Mouse (Mus musculus) cerebellum, adult 2 months (tissue): ENCODE results near the gene Ehmt2.

ENCODE experiments used
- CTCF ChIP-seq: fragments of 200-500 bp; IDR thresholded peaks from 2 replicates; pipeline ENCODE4 v1.5.1; 2011; ENCODE audit warnings: low read depth, mild to moderate bottlenecking, control low read depth, low read length, moderate library complexity, borderline replicate concordance; ENCODE audit not compliant: insufficient read depth
- POLR2A ChIP-seq: fragments of 200-500 bp; IDR thresholded peaks from 2 replicates; pipeline ENCODE4 v1.6.1; 2011; ENCODE audit warnings: low read length, control low read depth, borderline replicate concordance; ENCODE audit not compliant: insufficient read depth

DNA sequence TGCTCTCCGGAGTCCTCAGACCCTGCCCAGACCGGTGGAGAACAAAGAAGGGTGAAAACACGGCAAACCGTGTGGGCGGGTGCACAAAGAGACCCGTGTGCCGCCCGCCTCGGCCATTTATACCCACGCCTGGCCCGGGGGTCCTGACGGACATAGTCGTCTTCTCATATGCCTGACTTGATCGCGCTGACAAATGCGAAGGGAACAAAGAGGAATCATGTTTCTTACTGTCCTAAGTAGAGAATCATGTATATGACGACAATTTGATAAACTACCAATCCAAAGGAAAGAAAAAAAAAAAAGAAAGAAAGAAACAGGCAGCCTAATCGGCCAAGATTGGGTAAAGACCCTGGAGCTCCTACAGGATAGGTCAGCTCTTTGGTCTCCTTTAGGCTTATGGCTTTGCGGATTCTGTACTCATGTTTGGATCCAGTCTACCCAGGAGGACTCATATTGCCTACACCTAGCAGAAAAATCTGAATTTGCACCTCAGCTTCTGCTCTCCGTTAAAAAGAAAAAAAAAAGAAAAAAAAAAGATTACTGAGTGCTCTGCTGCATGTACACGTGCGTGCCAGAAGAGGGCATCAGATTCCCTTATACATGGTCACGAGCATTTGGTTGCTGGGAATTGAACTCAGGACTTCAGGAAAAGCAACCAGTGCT is 54.2 kb downstream of the Ehmt2 start:
- TF ChIP-seq POLR2A = peak; percentile 85
- peak; percentile 61; the same call in 1 of the 2 replicates for TF ChIP-seq CTCF
